Mouse (Mus musculus) mouse embryonic stem cell (cell line): ENCODE measurements around the gene Klhdc4.

Experiments used
- in situ Hi-C, 2 experiments: fragments of 300-500 bp; cut with MboI; formaldehyde crosslinking; loops; 1 replicate in 1 of 2; 3 replicates in 1 of 2; pipeline ENCODE4 v1.14.3; 2019 to 2020; ENCODE audit warnings: low sequenced_read_pairs in 2 of 2, low pct_unique_long_range_greater_than_20kb in 1 of 2, mixed read lengths in 1 of 2; ENCODE audit not compliant: unreplicated experiment in 1 of 2

Klhdc4 gene

GRCm38 (mm10) chr8:121851716-121852115 is 22.3 kb upstream of the Klhdc4 start:
- in situ Hi-C loops, result loop anchor here in 1 of 2 experiments (5.0 kb wide), 2 partner anchors 56 to 81 kb away; partner anchors contain the start of gene Slc7a5

GRCm38 (mm10) chr8:121850821-121851470 is 21.6 kb upstream of the Klhdc4 start:
- in situ Hi-C loops, result loop anchor here in 1 of 2 experiments (5.0 kb wide), 2 partner anchors 56 to 81 kb away; partner anchors contain the start of gene Slc7a5

GRCm38 (mm10) chr8:121850436-121850820 is 21.1 kb upstream of the Klhdc4 start:
- in situ Hi-C loops, result loop anchor here in 1 of 2 experiments (5.0 kb wide), 2 partner anchors 57 to 82 kb away; partner anchors contain the start of gene Slc7a5

GRCm38 (mm10) chr8:121850018-121850417 is 20.6 kb upstream of the Klhdc4 start:
- in situ Hi-C loops, result loop anchor here in 1 of 2 experiments (5.0 kb wide), 2 partner anchors 57 to 82 kb away; partner anchors contain the start of gene Slc7a5

DNA sequence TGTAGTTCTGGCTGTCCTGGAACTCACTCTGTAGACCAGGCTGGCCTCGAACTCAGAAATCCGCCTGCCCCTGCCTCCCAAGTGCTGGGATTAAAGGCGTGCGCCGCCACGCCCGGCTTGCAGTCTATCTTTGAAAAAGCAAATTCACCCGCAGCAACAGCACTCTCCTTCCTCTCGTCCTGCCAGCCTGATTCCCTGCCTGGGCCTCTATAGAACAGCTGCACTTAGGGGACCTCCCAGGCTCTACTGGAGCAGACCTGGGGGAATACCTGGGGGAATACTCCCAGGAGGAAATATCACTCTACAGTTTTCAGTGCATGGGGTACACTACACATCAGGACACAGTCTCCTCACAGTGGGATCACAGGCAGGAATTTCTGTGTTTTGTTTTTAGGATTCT is 19.9 kb upstream of the Klhdc4 start:
- in situ Hi-C loops, result no loop called here

DNA sequence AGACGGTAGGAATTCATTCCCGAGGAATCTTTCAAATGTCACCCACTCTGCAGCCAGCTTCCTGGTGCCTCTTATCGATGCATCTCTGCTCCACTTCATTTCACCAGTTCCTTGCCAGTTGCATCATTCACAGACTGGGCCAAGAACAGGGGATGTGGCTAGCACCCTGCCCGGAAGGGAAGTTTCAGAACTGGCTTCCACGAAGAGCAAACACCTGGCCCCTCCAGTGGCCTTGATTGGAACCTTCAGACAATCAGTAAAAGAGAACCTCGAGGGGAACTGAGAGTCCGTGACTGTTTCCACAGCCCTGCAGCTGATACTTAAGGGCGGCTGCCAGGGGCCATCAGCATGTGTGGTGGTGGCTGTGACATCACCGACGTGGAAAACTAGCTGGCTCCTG is 19.1 kb upstream of the Klhdc4 start:
- in situ Hi-C loops, result no loop called here

DNA sequence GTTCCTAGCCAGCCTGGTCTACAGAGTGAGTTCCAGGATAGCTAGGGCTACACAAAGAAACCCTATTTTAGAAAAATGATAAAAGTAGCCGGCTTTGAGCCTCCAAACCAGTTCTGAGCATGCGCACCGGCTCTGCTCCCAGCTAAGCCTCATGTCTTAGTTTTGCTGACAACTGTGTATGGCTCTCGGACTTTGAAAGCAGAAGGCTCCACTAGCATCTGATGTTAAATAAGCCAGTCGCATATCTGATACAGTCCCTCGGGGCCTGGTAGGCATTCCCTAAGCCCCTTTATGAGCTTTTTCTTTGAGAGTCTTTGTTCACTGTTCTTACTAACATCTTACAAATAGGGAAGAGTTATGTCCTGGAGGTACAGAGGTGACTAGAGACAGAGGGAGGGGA is 18.6 kb upstream of the Klhdc4 start:
- in situ Hi-C loops, result no loop called here

- in situ Hi-C loops, result no loop called here
These were observed 18.0 kb upstream of the Klhdc4 start for GRCm38 (mm10) chr8:121847261-121847822.

DNA sequence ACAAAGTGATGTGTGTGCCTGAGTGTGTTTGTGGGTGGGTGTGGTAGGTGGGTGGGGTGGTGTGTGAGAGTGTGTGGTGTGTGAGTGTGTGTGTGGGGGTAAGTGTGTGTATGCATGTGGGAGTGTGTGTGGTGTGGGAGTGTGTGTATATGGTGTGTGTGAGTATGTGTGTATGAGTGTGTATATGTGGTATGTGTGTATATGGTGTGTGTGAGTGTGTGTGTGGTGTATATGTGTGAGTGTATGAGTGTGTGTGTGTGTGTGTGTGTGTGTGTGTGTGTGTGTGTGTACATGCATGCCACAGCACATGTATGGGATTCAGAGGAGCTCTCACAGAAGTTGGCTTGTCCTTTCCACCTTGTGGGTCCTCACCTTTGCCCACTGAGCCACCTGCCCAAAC is 17.4 kb upstream of the Klhdc4 start:
- in situ Hi-C loops, result no loop called here

DNA sequence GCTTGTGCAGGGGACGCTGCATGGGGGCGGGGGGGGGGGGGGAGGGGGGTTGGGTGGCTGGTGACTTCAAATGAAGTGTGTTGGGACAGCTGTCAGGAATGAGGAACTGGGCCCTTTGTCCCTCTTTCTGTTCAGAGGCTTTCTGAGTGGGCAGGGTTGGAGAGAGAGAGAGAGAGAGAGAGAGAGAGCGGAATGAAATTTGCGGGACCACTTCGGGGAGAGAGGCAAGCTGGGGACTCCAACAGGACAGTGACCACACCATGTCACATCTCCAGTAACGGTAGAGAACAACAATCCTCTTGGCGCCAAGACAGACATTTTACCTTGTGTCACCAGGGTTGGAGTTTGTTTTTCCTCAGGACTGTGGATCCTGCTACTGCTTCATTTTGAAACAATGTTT is 15.4 kb upstream of the Klhdc4 start:
- in situ Hi-C loops, result no loop called here

DNA sequence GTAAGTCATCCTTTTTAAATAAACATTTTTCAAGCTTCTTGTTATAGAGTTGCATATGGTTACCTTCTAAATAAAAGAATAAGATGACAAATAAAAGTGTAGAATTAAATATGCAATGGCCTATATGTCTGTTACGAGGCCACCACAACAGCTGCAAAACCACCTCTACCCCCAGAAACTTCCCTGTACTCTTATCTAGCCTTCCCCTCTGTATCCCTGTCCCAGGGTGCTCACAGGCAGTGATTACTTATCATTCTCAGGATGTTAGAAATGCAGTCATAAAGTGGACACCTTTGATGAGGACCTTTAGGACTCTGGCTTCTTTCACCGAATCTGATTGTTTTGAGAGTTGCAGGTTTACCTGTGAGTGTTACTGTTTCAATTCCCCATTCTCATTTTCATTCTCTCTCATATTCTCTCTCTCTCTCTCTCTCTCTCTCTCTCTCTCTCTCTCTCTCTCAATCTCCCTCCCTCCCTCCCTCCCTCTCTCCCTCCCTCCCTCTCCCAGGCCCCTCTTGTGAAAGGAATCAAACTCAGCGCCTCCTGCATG is 13.9 kb upstream of the Klhdc4 start:
- in situ Hi-C loops, result no loop called here

DNA sequence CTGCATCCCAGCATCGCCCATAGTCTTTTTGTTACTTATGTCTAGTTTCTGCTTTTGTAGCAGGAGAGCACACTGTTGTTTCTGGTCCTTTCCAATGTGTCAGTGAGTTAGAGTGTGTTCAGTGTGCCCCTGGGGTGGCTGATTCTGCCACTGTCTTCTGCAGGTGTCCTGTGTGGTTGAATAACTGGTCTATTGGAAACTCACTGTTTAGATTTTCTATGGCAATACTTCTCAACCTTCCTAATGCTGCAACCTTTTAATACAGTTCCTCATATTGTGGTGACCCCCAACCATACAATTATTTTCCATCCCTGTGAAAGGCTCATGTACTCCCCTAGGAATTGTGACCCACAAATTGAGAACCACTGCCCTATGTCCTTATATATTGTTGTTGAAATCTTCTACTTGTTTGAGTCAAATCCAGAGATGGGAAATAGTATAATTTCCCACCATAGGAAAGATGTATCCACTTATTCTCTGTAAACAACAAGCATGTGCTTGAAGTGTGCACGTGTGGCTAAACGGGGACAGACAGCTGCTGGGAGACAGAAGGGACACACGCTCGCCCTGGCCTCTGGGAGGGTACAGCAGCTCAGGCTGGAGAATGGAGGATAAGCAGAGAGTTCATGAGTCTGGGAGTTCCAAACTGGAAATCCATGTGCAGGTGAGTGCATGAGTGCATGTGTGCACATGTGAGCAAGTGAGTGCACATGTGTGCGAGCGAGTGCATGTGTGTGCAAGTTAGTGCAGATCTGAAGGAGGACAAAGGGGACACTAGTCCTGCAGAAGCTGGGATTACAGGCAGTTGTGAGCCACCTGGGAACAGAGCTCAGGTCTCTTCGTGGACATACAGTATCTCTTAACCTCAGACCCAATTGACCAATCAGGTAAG is 12.9 kb upstream of the Klhdc4 start:
- in situ Hi-C loops, result no loop called here

DNA sequence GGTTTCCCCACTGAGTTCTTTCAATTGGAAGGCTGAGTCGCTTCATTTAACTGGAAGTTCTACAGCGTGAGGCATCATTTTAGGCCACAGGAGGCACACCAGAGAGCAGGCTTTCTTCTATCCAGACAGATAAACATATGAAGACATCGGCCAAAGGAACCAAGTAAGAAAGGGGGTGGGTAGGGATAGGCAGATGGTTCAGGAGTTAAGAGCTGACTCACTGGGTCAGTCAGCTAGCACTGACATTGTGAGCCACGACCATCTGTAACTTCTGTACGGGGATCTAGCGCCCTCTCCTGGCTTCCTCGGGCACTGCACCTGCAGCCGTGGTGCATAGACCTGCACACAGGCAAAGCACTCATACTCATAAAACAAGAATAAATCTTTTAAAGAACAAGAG is 11.9 kb upstream of the Klhdc4 start:
- in situ Hi-C loops, result no loop called here

DNA sequence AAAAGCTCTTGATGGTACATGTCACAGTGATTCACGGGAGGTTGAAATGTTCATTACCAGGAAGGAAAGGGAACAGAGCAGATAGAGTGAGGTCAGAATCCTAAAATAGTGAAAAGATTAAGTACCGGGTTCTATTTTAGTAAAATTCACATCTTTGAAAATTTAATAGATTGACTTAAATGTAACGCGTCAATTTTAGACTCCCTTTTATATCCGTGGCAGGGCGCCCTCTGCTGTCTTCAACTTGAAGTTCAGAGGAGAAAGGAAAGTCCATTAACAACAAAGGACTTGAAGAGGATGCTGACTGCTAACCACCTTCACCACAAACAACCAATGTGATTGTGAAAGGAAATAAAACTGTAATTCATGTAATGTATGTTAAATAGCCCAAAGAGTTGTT is 3.1 kb upstream of the Klhdc4 start:
- in situ Hi-C loops, result no loop called here

DNA sequence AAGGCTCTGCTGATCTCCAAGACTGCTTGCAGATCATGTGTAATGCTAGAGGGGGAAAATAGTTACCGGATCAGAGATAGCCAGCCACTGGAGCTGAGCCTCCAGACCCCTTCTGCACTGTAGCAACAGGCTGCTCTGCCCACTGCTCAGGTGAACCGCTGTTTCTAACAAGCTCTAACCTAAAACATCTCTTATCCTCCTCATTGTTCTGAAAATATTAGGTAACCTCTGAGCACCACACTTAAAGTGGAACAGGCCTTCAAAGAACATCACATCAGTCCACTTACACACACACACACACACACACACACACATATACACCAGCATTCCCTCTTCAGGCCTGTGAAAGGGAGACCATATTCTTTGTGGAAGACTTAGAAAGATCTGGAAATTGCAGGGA is 2.7 kb upstream of the Klhdc4 start:
- in situ Hi-C loops, result no loop called here

- in situ Hi-C loops, result no loop called here
These were observed 501 bp upstream of the Klhdc4 start for GRCm38 (mm10) chr8:121829777-121830362.

GRCm38 (mm10) chr8:121828376-121829023 is 869 bp downstream of the Klhdc4 start:
- in situ Hi-C loops, result no loop called here

- in situ Hi-C loops, result no loop called here
These were observed 1.6 kb downstream of the Klhdc4 start for GRCm38 (mm10) chr8:121827726-121828125.
